Mouse (Mus musculus): ENCODE data around the gene Zc3h12a. TPM values are rescaled to one million over a fixed set of nuclear protein-coding genes. Genes with fewer than 3 reads are reported as not detected.

Zc3h12a gene
- polyA plus RNA-seq, 1 experiment: 27.6 TPM

GRCm38 (mm10) chr4:125158581-125159317, 31.1 kb upstream of the Zc3h12a start:
- Histone ChIP-seq H3K4me3 (ENCODE audit: extremely low read depth, insufficient read depth, insufficient read length) (no peak overlapping the region), H3K36me3 (ENCODE audit: control insufficient read depth, insufficient read depth, low read length) (no peaks in the 10 kb centered on the region), H3K27ac (ENCODE audit: insufficient read depth, low read length) (no peak overlapping the region), H3K27me3 (ENCODE audit: control insufficient read depth, insufficient read depth, low read length) (no peaks in the 10 kb centered on the region), H3K4me1 (ENCODE audit: control insufficient read depth, insufficient read depth, insufficient read length) (no peaks in the 10 kb centered on the region; the same call in 1 of the 2 replicates)
- TF ChIP-seq POLR2A (IDR thresholded peaks at IDR 0.05; ENCODE audit: low read depth, low read length): no peak
- no peak for TF ChIP-seq CTCF (IDR thresholded peaks at IDR 0.05; ENCODE audit: extremely low read depth, insufficient read depth, insufficient read length, insufficient replicate concordance)
- 82% methylated on average over 20 of the region's 20 CpGs for WGBS
- DNase-seq (ENCODE audit: low read depth in 1 of 2, low spot score in 2 of 2): no peak

GRCm38 (mm10) chr4:125158081-125158480, 30.4 kb upstream of the Zc3h12a start:
- H3K27ac ChIP-seq (ENCODE audit: insufficient read depth, low read length): no peak overlapping the region
- H3K4me1 ChIP-seq (ENCODE audit: control insufficient read depth, insufficient read depth, insufficient read length): no peaks in the 10 kb centered on the region; the same call in 1 of the 2 replicates
- 85% methylated on average over 2 of the region's 2 CpGs for WGBS
- no peak for DNase-seq (ENCODE audit: low read depth in 1 of 2, low spot score in 2 of 2)
- no peaks in the 10 kb centered on the region for H3K27me3 ChIP-seq (ENCODE audit: control insufficient read depth, insufficient read depth, low read length)
- no peak for TF ChIP-seq CTCF (IDR thresholded peaks at IDR 0.05; ENCODE audit: extremely low read depth, insufficient read depth, insufficient read length, insufficient replicate concordance)
- no peak for TF ChIP-seq POLR2A (IDR thresholded peaks at IDR 0.05; ENCODE audit: low read depth, low read length)
- no peaks in the 10 kb centered on the region for H3K36me3 ChIP-seq (ENCODE audit: control insufficient read depth, insufficient read depth, low read length)
- H3K4me3 ChIP-seq (ENCODE audit: extremely low read depth, insufficient read depth, insufficient read length): no peak overlapping the region

- Histone ChIP-seq H3K27me3 (ENCODE audit: control insufficient read depth, insufficient read depth, low read length) (no peaks in the 10 kb centered on the region), H3K27ac (ENCODE audit: insufficient read depth, low read length) (no peak overlapping the region), H3K4me1 (ENCODE audit: control insufficient read depth, insufficient read depth, insufficient read length) (no peaks in the 10 kb centered on the region; the same call in 1 of the 2 replicates), H3K36me3 (ENCODE audit: control insufficient read depth, insufficient read depth, low read length) (no peaks in the 10 kb centered on the region), H3K4me3 (ENCODE audit: extremely low read depth, insufficient read depth, insufficient read length) (no peak overlapping the region)
- TF ChIP-seq POLR2A (IDR thresholded peaks at IDR 0.05; ENCODE audit: low read depth, low read length) (no peak), CTCF (IDR thresholded peaks at IDR 0.05; ENCODE audit: extremely low read depth, insufficient read depth, insufficient read length, insufficient replicate concordance) (no peak)
- WGBS: 75% methylated on average over 3 of the region's 3 CpGs
- no peak for DNase-seq (ENCODE audit: low read depth in 1 of 2, low spot score in 2 of 2)
Measured at GRCm38 (mm10) chr4:125157322-125157721, 29.7 kb upstream of the Zc3h12a start.

- no peak for TF ChIP-seq CTCF (IDR thresholded peaks at IDR 0.05; ENCODE audit: extremely low read depth, insufficient read depth, insufficient read length, insufficient replicate concordance)
- TF ChIP-seq POLR2A (IDR thresholded peaks at IDR 0.05; ENCODE audit: low read depth, low read length): no peak
Measured at GRCm38 (mm10) chr4:125155646-125156045, 28.0 kb upstream of the Zc3h12a start.

GRCm38 (mm10) chr4:125153659-125154241, 26.1 kb upstream of the Zc3h12a start:
- no peak for DNase-seq (ENCODE audit: low read depth in 1 of 2, low spot score in 2 of 2)
- WGBS: 79% methylated on average over 4 of the region's 4 CpGs
- no peaks in the 10 kb centered on the region for H3K4me1 ChIP-seq (ENCODE audit: control insufficient read depth, insufficient read depth, insufficient read length)

More at GRCm38 (mm10) chr4:125155646-125156045, 28.0 kb upstream of the Zc3h12a start:
- DNase-seq (ENCODE audit: low read depth in 1 of 2, low spot score in 2 of 2): no peak
- H3K27me3 ChIP-seq (ENCODE audit: control insufficient read depth, insufficient read depth, low read length): no peaks in the 10 kb centered on the region
- no peaks in the 10 kb centered on the region for H3K36me3 ChIP-seq (ENCODE audit: control insufficient read depth, insufficient read depth, low read length)
- H3K4me3 ChIP-seq (ENCODE audit: extremely low read depth, insufficient read depth, insufficient read length): no peak overlapping the region
- H3K27ac ChIP-seq (ENCODE audit: insufficient read depth, low read length): no peak overlapping the region
- H3K4me1 ChIP-seq (ENCODE audit: control insufficient read depth, insufficient read depth, insufficient read length): no peaks in the 10 kb centered on the region; the same call in 1 of the 2 replicates
- WGBS: 78% methylated on average over 5 of the region's 5 CpGs

GRCm38 (mm10) chr4:125152469-125152868, 24.8 kb upstream of the Zc3h12a start:
- 90% methylated on average over 6 of the region's 6 CpGs for WGBS
- Histone ChIP-seq H3K27me3 (ENCODE audit: control insufficient read depth, insufficient read depth, low read length) (no peaks in the 10 kb centered on the region), H3K4me3 (ENCODE audit: extremely low read depth, insufficient read depth, insufficient read length) (no peak overlapping the region), H3K36me3 (ENCODE audit: control insufficient read depth, insufficient read depth, low read length) (no peaks in the 10 kb centered on the region), H3K4me1 (ENCODE audit: control insufficient read depth, insufficient read depth, insufficient read length) (no peaks in the 10 kb centered on the region), H3K27ac (ENCODE audit: insufficient read depth, low read length) (no peak overlapping the region)
- TF ChIP-seq CTCF (IDR thresholded peaks at IDR 0.05; ENCODE audit: extremely low read depth, insufficient read depth, insufficient read length, insufficient replicate concordance) (no peak), POLR2A (IDR thresholded peaks at IDR 0.05; ENCODE audit: low read depth, low read length) (no peak)
- DNase-seq (ENCODE audit: low read depth in 1 of 2, low spot score in 2 of 2): no peak

More at GRCm38 (mm10) chr4:125153659-125154241, 26.1 kb upstream of the Zc3h12a start:
- Histone ChIP-seq H3K27me3 (ENCODE audit: control insufficient read depth, insufficient read depth, low read length) (no peaks in the 10 kb centered on the region), H3K27ac (ENCODE audit: insufficient read depth, low read length) (no peak overlapping the region), H3K36me3 (ENCODE audit: control insufficient read depth, insufficient read depth, low read length) (no peaks in the 10 kb centered on the region), H3K4me3 (ENCODE audit: extremely low read depth, insufficient read depth, insufficient read length) (no peak overlapping the region)
- TF ChIP-seq CTCF (IDR thresholded peaks at IDR 0.05; ENCODE audit: extremely low read depth, insufficient read depth, insufficient read length, insufficient replicate concordance): no peak
- TF ChIP-seq POLR2A (IDR thresholded peaks at IDR 0.05; ENCODE audit: low read depth, low read length): no peak

GRCm38 (mm10) chr4:125149460-125149859, 21.8 kb upstream of the Zc3h12a start:
- TF ChIP-seq POLR2A (IDR thresholded peaks at IDR 0.05; ENCODE audit: low read depth, low read length): no peak
- no peak for TF ChIP-seq CTCF (IDR thresholded peaks at IDR 0.05; ENCODE audit: extremely low read depth, insufficient read depth, insufficient read length, insufficient replicate concordance)
- Histone ChIP-seq H3K27ac (ENCODE audit: insufficient read depth, low read length) (no peak overlapping the region), H3K36me3 (ENCODE audit: control insufficient read depth, insufficient read depth, low read length) (no peaks in the 10 kb centered on the region), H3K27me3 (ENCODE audit: control insufficient read depth, insufficient read depth, low read length) (no peaks in the 10 kb centered on the region), H3K4me3 (ENCODE audit: extremely low read depth, insufficient read depth, insufficient read length) (no peak overlapping the region), H3K4me1 (ENCODE audit: control insufficient read depth, insufficient read depth, insufficient read length) (no peaks in the 10 kb centered on the region)
- DNase-seq (ENCODE audit: low read depth in 1 of 2, low spot score in 2 of 2): no peak
- WGBS: 67% methylated on average over 5 of the region's 5 CpGs

Data from spleen, adult 2 months (tissue).